Mouse (Mus musculus): ENCODE measurements around the gene Prodh2. TPM values are rescaled to one million over a fixed set of nuclear protein-coding genes. Genes with fewer than 3 reads are reported as not detected.

Gene Prodh2
- polyA plus RNA-seq, 1 experiment from 2014 or later = 0.41 TPM

GRCm38 (mm10) chr7:30531291-30531815 lies 37.9 kb downstream of the Prodh2 start:
- no peak for ATAC-seq (ENCODE audit: low read depth)
- Histone ChIP-seq H3K4me2 (ENCODE audit: low read depth, low read length) (no peak overlapping the region), H3K27ac (ENCODE audit: low read length) (no peak overlapping the region), H3K9ac (ENCODE audit: low read length) (no peak overlapping the region), H3K9me3 (ENCODE audit: control insufficient read depth, low read length) (no peaks in the 10 kb centered on the region), H3K4me1 (replicated peaks; ENCODE audit: control insufficient read depth, insufficient read depth, low read length) (peaks cover 22% of the 10 kb centered on the region), H3K27me3 (ENCODE audit: control insufficient read depth, insufficient read depth, low read depth, low read length) (no peaks in the 10 kb centered on the region), H3K36me3 (ENCODE audit: control insufficient read depth, insufficient read depth, low read length) (peaks cover 36% of the 10 kb centered on the region), H3K4me3 (ENCODE audit: low read length) (no peak overlapping the region)
- 75% methylated on average over 9 of the region's 9 CpGs for WGBS

GRCm38 (mm10) chr7:30532931-30533330 lies 39.5 kb downstream of the Prodh2 start:
- WGBS = 21% methylated on average over 8 of the region's 8 CpGs
- ATAC-seq (ENCODE audit: low read depth) = no peak
- 0 out of 2 replicates have a peak overlapping the region, but pooled peaks have one; percentile 5 for H3K4me2 ChIP-seq (ENCODE audit: low read depth, low read length)
- no peak overlapping the region for H3K4me3 ChIP-seq (ENCODE audit: low read length)
- H3K4me1 ChIP-seq (replicated peaks; ENCODE audit: control insufficient read depth, insufficient read depth, low read length) = peaks cover 17% of the 10 kb centered on the region
- peak overlapping the region; percentile 38; the same call in 1 of the 2 replicates for H3K9ac ChIP-seq (ENCODE audit: low read length)
- H3K9me3 ChIP-seq (ENCODE audit: control insufficient read depth, low read length) = no peaks in the 10 kb centered on the region
- peaks cover 29% of the 10 kb centered on the region for H3K36me3 ChIP-seq (ENCODE audit: control insufficient read depth, insufficient read depth, low read length)
- H3K27ac ChIP-seq (ENCODE audit: low read length) = no peak overlapping the region
- H3K27me3 ChIP-seq (ENCODE audit: control insufficient read depth, insufficient read depth, low read depth, low read length) = no peaks in the 10 kb centered on the region

GRCm38 (mm10) chr7:30533941-30534632 lies 40.7 kb downstream of the Prodh2 start:
- Histone ChIP-seq H3K9ac (ENCODE audit: low read length) (peak overlapping the region; percentile 80), H3K4me2 (ENCODE audit: low read depth, low read length) (peak overlapping the region; percentile 95), H3K36me3 (ENCODE audit: control insufficient read depth, insufficient read depth, low read length) (peaks cover 20% of the 10 kb centered on the region), H3K27ac (ENCODE audit: low read length) (no peak overlapping the region; the same call in 1 of the 2 replicates), H3K4me1 (replicated peaks; ENCODE audit: control insufficient read depth, insufficient read depth, low read length) (peaks cover 17% of the 10 kb centered on the region), H3K4me3 (ENCODE audit: low read length) (peak overlapping the region; percentile 85), H3K27me3 (ENCODE audit: control insufficient read depth, insufficient read depth, low read depth, low read length) (no peaks in the 10 kb centered on the region), H3K9me3 (ENCODE audit: control insufficient read depth, low read length) (no peaks in the 10 kb centered on the region)
- no peak for ATAC-seq (ENCODE audit: low read depth)
- 6% methylated on average over 22 of the region's 26 CpGs for WGBS

DNA sequence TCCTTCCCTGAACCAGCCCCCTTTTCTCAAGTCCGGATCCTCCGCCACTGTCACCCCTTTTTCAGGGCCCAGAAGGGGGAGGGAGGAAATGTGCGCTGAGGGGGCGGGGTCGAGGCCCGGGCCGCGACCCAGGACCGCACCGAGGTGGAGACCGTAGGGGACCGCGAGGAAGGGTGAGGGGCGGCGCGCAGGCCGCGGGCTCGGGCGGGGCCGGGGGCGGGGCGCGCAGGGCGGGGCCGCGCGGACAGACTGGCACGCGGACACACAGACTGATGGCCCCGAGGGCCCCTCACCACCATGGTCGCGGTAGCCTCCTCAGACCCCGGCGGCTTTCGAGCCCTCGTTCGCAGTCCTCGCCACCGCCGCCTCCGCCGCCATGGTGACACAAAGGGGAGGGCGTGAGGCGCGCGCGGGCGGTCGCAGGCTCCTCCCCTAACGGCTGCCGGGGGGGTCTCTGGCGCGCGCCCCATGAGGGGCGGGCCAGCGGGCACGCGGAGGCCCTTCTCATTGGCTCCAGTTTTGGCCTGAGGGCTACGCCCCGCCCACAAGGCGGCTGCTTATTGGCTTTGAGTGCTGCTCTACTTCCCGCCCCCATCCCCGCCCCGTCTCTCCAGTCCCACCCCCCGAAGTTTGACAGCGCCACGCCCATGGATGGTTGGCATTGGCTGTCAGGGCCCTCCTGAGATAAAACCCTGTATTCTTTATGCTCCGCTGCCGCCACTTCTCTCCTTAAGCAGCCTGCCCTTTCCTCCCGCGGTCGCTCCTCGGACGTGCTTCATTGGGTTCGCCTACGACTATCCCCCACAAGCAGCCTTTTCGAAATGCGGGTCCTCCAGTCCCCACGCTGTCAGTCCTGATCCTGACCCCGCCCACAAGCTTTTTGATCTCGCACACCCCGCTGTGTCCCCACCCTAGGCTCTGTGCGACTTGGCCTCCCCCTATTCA lies 41.5 kb downstream of the Prodh2 start, which contains the start of gene Arhgap33:
Gene Arhgap33 (minus strand): TSS at position 428 of the 945 bp plus-strand sequence.
- H3K4me2 ChIP-seq (ENCODE audit: low read depth, low read length) = peak within 1 kb of the TSS; percentile 95
- H3K36me3 ChIP-seq (ENCODE audit: control insufficient read depth, insufficient read depth, low read length) = peaks cover 18% of the 10 kb centered on the region
- H3K9me3 ChIP-seq (ENCODE audit: control insufficient read depth, low read length) = no peaks in the 10 kb centered on the region
- ATAC-seq (ENCODE audit: low read depth) = peak; percentile 96
- H3K9ac ChIP-seq (ENCODE audit: low read length) = peak within 1 kb of the TSS; percentile 80
- peaks cover 17% of the 10 kb centered on the region for H3K4me1 ChIP-seq (replicated peaks; ENCODE audit: control insufficient read depth, insufficient read depth, low read length)
- WGBS = 0% methylated on average over 35 of the region's 84 CpGs
- H3K27ac ChIP-seq (ENCODE audit: low read length) = peak within 1 kb of the TSS; percentile 69
- H3K4me3 ChIP-seq (ENCODE audit: low read length) = peak within 1 kb of the TSS; percentile 85
- H3K27me3 ChIP-seq (ENCODE audit: control insufficient read depth, insufficient read depth, low read depth, low read length) = no peaks in the 10 kb centered on the region

DNA sequence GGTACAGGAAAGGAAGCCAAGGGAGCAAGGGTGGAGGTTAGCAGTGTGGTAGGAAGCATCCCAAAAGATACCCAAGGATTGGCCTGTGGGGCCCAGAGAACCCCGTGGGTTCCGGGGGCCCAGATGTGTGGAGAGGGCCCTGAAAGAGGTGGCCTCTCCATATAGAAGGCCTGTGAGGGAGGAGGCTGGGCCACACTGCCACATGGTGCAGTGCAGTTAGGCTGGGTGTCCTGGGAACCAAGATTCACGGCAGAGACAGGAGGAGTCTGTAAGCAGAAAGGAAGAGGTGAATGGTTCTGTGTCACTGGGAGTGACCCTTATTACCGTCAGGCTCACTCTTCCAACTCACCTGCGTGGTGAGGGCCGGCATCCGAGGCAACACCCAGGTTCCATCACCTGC lies 47.1 kb downstream of the Prodh2 start:
- 87% methylated on average over 7 of the region's 7 CpGs for WGBS
- ATAC-seq (ENCODE audit: low read depth) = no peak
- no peak overlapping the region for H3K4me2 ChIP-seq (ENCODE audit: low read depth, low read length)

DNA sequence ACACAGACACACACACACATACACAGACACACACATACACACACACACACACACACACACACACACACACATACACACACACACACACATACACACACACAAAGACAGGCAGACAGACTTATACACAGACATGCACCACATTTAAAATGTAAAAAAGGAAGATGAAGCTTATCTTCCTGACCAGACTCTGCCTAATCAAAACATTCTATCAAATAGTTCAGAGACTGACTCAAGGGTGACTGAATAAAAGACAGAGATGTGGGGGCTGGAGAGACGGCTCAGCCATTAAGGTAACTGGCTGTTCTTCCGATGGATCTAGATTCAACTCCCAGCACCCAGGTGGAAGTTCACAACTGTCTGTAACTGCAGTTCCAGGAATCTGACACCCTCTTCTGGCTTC lies 50.9 kb downstream of the Prodh2 start:
- WGBS = 85% methylated on average over 2 of the region's 2 CpGs
- Histone ChIP-seq H3K4me3 (ENCODE audit: low read length) (no peak overlapping the region), H3K27me3 (ENCODE audit: control insufficient read depth, insufficient read depth, low read depth, low read length) (no peaks in the 10 kb centered on the region), H3K27ac (ENCODE audit: low read length) (no peak overlapping the region), H3K9me3 (ENCODE audit: control insufficient read depth, low read length) (no peaks in the 10 kb centered on the region), H3K36me3 (ENCODE audit: control insufficient read depth, insufficient read depth, low read length) (peaks cover 10% of the 10 kb centered on the region; the same call in 1 of the 2 replicates), H3K9ac (ENCODE audit: low read length) (no peak overlapping the region), H3K4me2 (ENCODE audit: low read depth, low read length) (no peak overlapping the region), H3K4me1 (replicated peaks; ENCODE audit: control insufficient read depth, insufficient read depth, low read length) (no peaks in the 10 kb centered on the region)
- ATAC-seq (ENCODE audit: low read depth) = no peak

More for the DNA sequence above, 47.1 kb downstream of the Prodh2 start:
- H3K27ac ChIP-seq (ENCODE audit: low read length) = no peak overlapping the region
- no peaks in the 10 kb centered on the region for H3K9me3 ChIP-seq (ENCODE audit: control insufficient read depth, low read length)
- H3K4me3 ChIP-seq (ENCODE audit: low read length) = no peak overlapping the region
- H3K36me3 ChIP-seq (ENCODE audit: control insufficient read depth, insufficient read depth, low read length) = peaks cover 8% of the 10 kb centered on the region; the same call in 1 of the 2 replicates
- no peaks in the 10 kb centered on the region for H3K27me3 ChIP-seq (ENCODE audit: control insufficient read depth, insufficient read depth, low read depth, low read length)
- H3K4me1 ChIP-seq (replicated peaks; ENCODE audit: control insufficient read depth, insufficient read depth, low read length) = no peaks in the 10 kb centered on the region
- H3K9ac ChIP-seq (ENCODE audit: low read length) = no peak overlapping the region

GRCm38 (mm10) chr7:30549880-30550279 lies 56.5 kb downstream of the Prodh2 start:
- H3K4me2 ChIP-seq (ENCODE audit: low read depth, low read length) = no peak overlapping the region
- WGBS = 94% methylated on average over 2 of the region's 2 CpGs
- no peak overlapping the region for H3K9ac ChIP-seq (ENCODE audit: low read length)
- H3K27ac ChIP-seq (ENCODE audit: low read length) = no peak overlapping the region
- peaks cover 8% of the 10 kb centered on the region for H3K36me3 ChIP-seq (ENCODE audit: control insufficient read depth, insufficient read depth, low read length)
- no peaks in the 10 kb centered on the region for H3K27me3 ChIP-seq (ENCODE audit: control insufficient read depth, insufficient read depth, low read depth, low read length)
- peaks cover 9% of the 10 kb centered on the region; the same call in 1 of the 2 replicates for H3K4me1 ChIP-seq (replicated peaks; ENCODE audit: control insufficient read depth, insufficient read depth, low read length)
- H3K4me3 ChIP-seq (ENCODE audit: low read length) = no peak overlapping the region
- no peak for ATAC-seq (ENCODE audit: low read depth)
- no peaks in the 10 kb centered on the region for H3K9me3 ChIP-seq (ENCODE audit: control insufficient read depth, low read length)

GRCm38 (mm10) chr7:30550603-30551002 lies 57.2 kb downstream of the Prodh2 start:
- peaks cover 10% of the 10 kb centered on the region for H3K36me3 ChIP-seq (ENCODE audit: control insufficient read depth, insufficient read depth, low read length)
- H3K27me3 ChIP-seq (ENCODE audit: control insufficient read depth, insufficient read depth, low read depth, low read length) = no peaks in the 10 kb centered on the region
- 77% methylated on average over 1 of the region's 1 CpGs for WGBS
- peaks cover 9% of the 10 kb centered on the region; the same call in 1 of the 2 replicates for H3K4me1 ChIP-seq (replicated peaks; ENCODE audit: control insufficient read depth, insufficient read depth, low read length)
- no peak overlapping the region for H3K27ac ChIP-seq (ENCODE audit: low read length)
- H3K4me3 ChIP-seq (ENCODE audit: low read length) = no peak overlapping the region
- no peak for ATAC-seq (ENCODE audit: low read depth)
- no peaks in the 10 kb centered on the region for H3K9me3 ChIP-seq (ENCODE audit: control insufficient read depth, low read length)
- no peak overlapping the region for H3K9ac ChIP-seq (ENCODE audit: low read length)
- H3K4me2 ChIP-seq (ENCODE audit: low read depth, low read length) = no peak overlapping the region
